Mouse (Mus musculus) cortical plate, adult 2 months (tissue): ENCODE results near the gene Mlkl.

Experiments used
- CTCF ChIP-seq: fragments of 200-500 bp; IDR thresholded peaks from 2 replicates; pipeline ENCODE4 v1.5.1; 2011; ENCODE audit warnings: mild to moderate bottlenecking, control low read depth, low read length; ENCODE audit not compliant: insufficient read depth; ENCODE audit errors: extremely low read depth
- POLR2A ChIP-seq: fragments of 200-500 bp; IDR thresholded peaks from 2 replicates; pipeline ENCODE4 v1.6.1; 2011; ENCODE audit warnings: mild to moderate bottlenecking, low read length, control low read depth; ENCODE audit not compliant: insufficient read depth; ENCODE audit errors: extremely low read depth

GRCm38 (mm10) chr8:111357433-111357832, 19.5 kb upstream of the Mlkl start:
- no peak for TF ChIP-seq POLR2A
- TF ChIP-seq CTCF: no peak
